Mouse (Mus musculus): ENCODE measurements at regions not wholly inside any gene's neighbourhood (a gene's known extent, or its start where the extent isn't known, plus 50 kb on each side); places are given as distances from the start of the nearest gene placed in this dataset.

- TF ChIP-seq CTCF (IDR thresholded peaks at IDR 0.05; ENCODE audit: borderline replicate concordance, extremely low read depth, insufficient read depth, insufficient read length) (no peak), POLR2A (IDR thresholded peaks at IDR 0.05; ENCODE audit: borderline replicate concordance, extremely low read depth, insufficient read depth, insufficient read length, poor library complexity, severe bottlenecking) (no peak)
Measured at GRCm38 (mm10) chr17:93482378-93482777, 283.6 kb downstream of the Adcyap1 start.

Measured in brain, embryonic 14.5 days (tissue).